Mouse (Mus musculus): ENCODE data around the gene Ctsh. TPM values are rescaled to one million over a fixed set of nuclear protein-coding genes. Genes with fewer than 3 reads are reported as not detected.

The Ctsh gene
- total RNA-seq, 2 experiments from 2014 or later: 98.8 to 134 TPM

- DNase-seq: peak; percentile 37
These were observed 59.2 kb downstream of the Ctsh start for GRCm38 (mm10) chr9:90113151-90113550.

- peak; percentile 90 for DNase-seq
These were observed 60.0 kb downstream of the Ctsh start for GRCm38 (mm10) chr9:90113651-90114566.

- peak; percentile 98 for DNase-seq
These were observed 60.8 kb downstream of the Ctsh start, which contains the start of gene Morf4l1 for GRCm38 (mm10) chr9:90114567-90115307. TSS of gene Morf4l1 (minus strand) at chr9:90114774.

- no peak for DNase-seq
These were observed 61.4 kb downstream of the Ctsh start for GRCm38 (mm10) chr9:90115308-90115700.

- DNase-seq: no peak
These were observed 63.3 kb downstream of the Ctsh start for GRCm38 (mm10) chr9:90117234-90117633.

GRCm38 (mm10) chr9:90122246-90122740 is 68.3 kb downstream of the Ctsh start:
- no peak for DNase-seq

GRCm38 (mm10) chr9:90124156-90124872 is 70.4 kb downstream of the Ctsh start:
- DNase-seq: no peak

GRCm38 (mm10) chr9:90124873-90125245 is 70.9 kb downstream of the Ctsh start:
- no peak for DNase-seq

Other genes starting within 250 kb of the Ctsh start
- gene Rasgrf1, start 144.2 kb upstream of the Ctsh start, total RNA-seq (2021): 1 to 10 TPM; 1.9 TPM
- gene Morf4l1, start 60.6 kb downstream of the Ctsh start, total RNA-seq (2021): 100 to 1,000 TPM; 279 to 288 TPM
- gene Adamts7, start 108.9 kb downstream of the Ctsh start, total RNA-seq (2021): 10 to 100 TPM in 1 of 2 experiments, 1 to 10 TPM in 1; 8.4 to 10.7 TPM
- gene Tbc1d2b, start 216.7 kb downstream of the Ctsh start, total RNA-seq (2021): 10 to 100 TPM; 33.0 to 34.9 TPM

Measured in adrenal gland, postnatal 10 days (tissue).